Mouse (Mus musculus): ENCODE results near the gene Slc9b2.
A peak's percentile ranks its signal among the peaks of the same experiment; 100 is the strongest.

The Slc9b2 gene

DNA sequence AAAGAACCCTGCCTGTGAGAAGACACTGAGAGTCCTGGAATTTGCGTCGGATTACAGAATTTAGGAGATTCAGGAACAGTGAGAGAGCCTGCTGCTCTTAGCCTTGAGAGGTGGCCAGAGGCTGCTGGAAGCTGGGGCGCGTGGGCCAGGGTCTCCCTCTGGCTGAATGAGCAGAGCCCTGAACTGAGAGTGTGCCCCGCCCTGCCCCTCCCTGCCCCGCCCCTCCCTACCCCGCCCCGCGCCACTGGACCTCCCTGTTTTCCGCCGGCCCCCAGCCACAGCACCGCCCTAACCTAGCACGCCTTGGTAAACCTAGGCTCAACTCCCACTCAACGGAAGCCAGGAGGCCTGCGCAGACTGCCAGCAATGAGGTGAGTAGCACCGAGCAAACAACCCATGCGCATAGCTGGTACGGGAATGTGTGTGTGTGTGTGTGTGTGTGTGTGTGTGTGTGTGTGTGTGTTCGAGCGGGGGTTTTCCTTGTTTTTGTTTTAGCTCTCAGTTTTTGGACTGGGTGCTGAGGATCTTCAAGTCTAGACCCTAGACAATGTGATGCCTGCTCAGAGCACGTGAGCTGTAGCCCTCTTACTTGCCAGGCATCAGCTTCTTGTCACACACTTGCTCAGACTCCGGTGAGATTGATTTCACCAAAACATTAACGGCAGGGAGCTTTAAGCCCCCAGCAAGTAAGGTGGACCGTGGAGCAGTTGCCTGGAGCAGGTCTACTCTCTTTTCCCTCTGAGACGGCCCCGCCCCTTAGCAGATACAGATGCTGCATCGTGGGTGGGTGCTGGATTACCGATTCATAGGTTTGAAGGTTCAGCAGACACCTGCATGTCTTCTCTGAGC lies at the start of gene Slc9b2:
Gene Slc9b2 (plus strand): TSS at position 290 of the 849 bp plus-strand sequence.
- DNase-seq (ENCODE audit: low spot score), result no peak

DNA sequence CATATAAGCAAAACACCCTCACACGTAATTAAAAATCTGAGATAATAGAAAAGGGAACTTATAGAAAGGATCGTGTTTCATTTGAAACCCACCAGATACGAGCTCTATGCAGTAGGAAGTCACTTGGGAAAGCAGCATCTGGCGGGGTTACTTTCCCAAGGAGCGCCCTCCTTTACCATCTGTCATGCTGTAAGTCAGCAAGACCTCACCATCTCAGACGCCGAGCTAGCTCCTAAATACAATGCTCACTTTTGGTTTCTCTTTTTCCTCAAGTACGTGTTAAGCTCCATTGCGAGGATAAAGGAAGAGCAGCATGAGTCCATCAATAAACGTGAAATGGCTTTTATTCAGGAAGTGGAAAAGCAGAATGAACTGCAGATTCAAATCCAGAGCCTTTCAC lies 48.6 kb upstream of the Slc9b2 start:
- no peak for DNase-seq (ENCODE audit: low spot score)

DNA sequence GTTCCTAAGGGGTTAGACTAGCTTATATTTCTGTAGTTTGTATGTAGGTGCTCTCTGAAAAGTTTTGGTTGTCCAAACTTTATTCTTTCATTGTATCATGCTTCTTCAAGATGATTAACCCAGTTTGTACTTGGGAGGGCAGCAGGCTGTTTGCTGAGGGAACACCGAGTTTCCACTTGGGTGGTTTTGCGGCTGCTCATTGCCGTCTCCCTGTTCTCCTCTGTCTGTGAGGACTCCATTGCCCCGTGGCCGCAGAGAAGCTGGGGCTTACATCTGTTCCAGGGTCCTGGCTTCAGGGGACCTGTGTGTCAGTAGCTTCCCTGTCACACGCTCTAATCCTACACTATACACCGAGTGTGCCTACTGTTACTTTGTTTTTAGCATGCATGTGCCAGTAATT lies 47.3 kb upstream of the Slc9b2 start:
- no peak for DNase-seq (ENCODE audit: low spot score)

DNA sequence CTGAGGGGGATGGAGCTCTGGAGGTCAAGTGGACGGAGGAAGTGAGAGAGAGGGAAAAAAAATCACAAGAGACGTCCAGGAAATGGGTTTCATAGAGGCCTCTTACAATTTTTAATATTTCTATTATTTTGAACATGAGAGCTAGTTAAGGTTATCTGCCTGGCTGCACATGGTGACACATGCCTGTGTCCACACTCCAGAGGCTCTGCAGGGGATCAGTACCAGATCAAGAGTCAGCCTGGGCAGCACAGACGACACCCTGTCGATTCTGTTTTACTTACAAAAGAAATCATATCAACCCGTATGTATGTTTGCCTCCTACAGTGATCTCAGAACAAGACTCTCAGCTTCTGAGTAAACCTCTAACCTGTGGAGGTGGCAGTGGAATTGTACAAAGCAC lies 38.9 kb upstream of the Slc9b2 start:
- DNase-seq (ENCODE audit: low spot score), result no peak

DNA sequence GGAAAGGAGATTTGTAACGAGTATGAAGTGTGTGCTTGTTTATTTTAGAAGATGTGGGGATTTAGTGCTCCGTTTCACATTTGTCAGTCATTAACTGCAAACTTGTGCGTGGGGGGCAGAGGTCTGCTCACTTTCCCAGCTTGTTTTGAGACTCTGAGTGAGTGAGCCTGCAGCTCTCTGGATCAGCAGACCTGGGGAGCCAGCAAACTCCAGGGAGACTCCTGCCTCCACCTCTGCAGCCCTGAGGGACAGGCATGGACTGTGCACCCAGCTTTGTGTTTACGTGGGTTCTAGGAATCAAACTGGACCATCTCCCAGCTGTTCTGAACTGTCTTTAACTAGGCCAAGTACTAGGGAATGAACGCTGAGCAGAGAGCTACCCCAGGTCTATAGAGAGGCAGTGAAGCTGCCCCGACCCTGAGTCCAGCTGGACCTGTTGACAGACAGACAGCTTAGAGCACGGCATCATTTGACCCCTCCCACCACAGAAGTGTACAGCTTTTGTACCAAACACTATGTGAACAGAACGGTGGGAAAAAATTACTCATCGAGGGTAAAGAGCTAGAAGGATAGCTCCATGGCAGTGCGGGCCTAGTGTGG lies 38.0 kb upstream of the Slc9b2 start:
- no peak for DNase-seq (ENCODE audit: low spot score)

DNA sequence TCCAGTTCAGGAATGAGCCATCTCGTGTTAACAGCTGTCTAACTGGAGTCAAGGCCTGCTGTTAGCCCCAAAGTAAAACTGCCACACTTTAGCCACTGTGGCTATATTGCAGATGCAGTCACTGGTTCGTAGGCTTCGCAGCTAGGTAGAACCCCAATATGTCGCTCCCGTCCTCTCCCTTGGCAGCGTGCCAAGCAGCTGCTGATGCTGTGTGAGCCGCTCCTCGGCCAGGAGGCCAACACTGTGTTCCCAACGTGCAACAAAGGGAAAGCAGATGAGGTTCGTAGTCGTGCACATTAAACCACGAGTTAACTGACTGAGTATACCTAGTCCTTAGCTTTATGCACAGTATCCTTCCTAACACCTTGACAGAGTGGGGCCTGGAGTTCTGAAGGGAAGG lies 34.9 kb upstream of the Slc9b2 start:
- no peak for DNase-seq (ENCODE audit: low spot score)

DNA sequence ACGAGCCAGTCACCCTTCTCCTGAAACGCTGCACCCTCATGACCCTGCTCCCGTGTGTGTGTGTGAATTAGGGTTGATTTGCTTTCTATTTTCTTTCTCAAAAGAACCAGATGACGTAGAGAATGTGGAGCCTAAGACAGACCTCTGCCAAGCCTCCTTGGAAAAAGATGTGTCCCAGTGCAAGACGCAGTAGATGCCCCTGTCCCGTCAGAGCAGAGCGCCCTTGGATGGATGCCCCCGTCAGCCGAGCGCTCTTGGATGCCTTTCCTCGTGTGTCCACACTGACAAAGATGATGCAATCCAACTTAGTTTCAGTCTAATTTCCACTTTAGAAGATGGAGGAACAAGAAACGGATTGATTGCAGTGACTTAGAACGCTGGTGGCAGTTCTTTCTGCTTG lies 34.5 kb upstream of the Slc9b2 start:
- no peak for DNase-seq (ENCODE audit: low spot score)

DNA sequence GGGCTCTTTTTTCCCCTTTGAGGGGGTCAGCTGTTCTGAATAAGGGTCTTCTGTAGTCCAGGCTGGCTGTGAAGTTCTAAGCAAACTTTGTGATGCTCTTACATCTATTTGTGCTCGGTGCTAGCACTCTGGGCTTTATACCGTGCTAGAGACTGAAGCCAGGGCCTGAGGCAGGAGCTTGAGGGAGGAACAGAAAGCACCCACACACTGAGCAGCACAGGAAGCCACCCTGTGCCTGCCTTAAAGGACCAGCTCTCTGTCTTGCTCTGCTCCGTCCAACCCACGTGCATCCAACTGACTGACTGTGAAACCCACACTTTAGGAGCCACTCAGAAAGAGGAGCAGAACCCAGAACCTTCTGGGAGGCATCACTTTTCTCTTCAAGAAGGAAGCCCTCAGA lies 27.3 kb upstream of the Slc9b2 start:
- no peak for DNase-seq (ENCODE audit: low spot score)

DNA sequence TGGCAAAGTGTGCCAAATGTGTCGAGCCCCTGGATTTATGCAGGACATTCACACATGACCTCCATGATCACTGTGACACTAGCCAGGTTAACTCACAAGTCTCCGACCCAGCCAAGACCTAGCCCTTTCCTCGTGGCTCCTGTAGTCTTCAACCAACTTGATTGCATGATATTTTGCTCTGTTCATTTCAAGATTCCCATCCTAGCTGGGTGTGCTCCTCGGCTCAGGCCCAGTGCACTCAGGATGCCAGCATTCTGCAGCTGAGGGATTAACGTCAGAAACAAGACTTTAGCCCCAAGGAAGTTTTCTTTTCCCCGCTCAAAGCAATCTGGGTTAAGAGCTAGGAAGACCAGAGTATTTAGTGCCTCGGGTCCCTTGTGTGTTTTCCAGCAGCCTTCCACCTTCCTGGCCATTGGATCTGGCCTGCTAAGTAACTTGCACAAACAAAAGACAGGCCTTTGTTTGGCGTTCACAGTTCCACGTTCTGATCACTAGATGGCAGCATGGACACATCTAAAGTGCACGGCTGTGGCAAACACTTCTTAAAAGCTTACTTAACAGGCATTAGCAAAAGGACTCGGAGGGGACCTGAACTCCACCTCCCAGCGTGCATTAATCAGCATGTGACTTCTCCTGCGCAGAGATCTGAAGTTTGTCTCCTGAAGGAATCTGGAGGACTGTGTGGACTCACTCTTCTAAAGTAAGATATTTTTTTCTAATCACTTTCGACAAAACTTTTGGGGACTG lies 26.7 kb upstream of the Slc9b2 start, which contains the start of gene Bdh2:
Gene Bdh2 (plus strand): TSS at position 553 of the 747 bp plus-strand sequence.
- peak; percentile 93 for DNase-seq (ENCODE audit: low spot score)

DNA sequence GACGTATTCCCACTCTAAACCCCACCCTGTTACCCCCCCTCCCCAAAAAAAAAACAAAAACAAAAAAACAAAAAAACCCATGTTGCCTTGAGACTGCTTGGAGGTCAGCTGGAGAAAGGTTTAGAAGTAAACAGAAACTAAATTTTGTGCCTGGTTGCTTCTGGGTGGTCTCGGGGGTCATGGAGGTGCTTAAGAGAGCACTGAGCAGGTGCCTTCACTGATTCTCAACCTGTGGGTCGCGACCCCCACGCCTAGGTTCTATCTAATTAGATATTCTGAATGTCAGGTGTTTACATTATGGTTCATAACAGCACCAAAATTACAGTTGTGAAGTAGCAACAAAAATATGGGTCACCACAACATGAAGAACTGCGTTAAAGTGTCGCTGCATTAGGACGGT lies 25.8 kb upstream of the Slc9b2 start:
- no peak for DNase-seq (ENCODE audit: low spot score)

DNA sequence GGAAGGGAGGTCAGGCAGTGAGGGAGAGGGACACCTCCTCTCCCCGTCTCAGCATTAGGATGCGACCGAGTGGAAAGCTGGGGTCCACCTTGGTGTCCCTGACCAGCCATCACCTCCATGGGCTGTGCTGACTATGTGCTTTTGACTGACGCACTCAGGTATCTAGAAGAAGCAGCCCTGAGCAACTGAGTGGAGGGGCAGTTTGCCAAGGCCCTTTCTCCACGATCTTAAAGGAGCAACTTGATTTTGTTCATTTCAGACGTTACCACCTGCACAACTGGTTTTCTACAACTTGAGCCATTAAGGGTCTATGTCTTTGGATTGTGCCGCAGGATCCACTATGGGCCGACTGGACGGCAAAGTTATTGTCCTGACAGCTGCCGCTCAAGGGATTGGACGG lies 22.2 kb upstream of the Slc9b2 start:
- DNase-seq (ENCODE audit: low spot score), result no peak

DNA sequence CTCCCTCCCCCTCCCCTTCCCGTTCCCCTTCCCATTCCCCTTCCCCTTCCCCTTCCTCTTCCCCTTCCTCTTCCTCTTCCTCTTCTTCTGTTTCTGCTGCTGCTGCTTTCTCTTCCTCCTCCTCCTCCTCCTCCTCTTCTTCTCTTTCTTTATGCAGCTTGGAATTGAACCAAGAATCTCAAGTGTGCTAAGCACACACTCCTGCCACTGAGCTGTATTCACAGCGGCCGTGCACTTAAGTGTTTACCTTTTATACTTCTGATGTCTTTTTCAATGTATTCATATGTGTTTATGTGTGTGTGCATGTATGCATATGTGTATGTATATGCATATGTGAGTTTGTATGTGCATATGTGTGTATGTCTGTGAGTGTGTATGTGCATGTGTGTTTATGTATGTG lies 21.7 kb upstream of the Slc9b2 start:
- DNase-seq (ENCODE audit: low spot score), result no peak

DNA sequence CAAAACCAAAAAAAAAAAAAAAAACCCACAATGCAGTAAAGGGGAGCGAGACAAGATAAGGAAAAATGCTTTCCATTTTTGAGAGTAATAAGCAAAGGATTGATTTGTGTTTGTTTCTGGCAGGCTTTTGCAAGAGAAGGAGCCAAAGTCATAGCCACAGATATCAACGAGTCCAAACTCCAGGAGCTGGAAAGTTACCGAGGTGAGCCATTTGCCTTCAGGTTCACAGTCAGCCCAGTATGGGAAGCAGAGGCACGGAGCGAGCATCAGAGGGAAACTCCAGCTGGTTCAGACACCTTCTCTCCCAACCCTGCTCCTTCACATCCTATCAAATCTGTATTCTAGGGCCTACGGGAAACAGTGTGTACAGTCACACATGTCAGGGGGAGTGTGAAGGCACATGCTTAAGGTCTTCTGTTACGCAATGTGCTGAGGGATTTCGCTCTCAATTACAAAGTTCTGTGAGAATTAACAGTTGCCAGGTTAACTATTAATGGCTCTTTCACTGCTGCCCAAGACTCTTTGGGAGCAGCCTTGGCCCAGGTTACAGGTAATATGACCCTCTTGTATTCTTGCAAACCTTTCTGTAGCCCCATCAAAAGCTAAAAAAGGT lies 19.3 kb upstream of the Slc9b2 start:
- DNase-seq (ENCODE audit: low spot score), result no peak

DNA sequence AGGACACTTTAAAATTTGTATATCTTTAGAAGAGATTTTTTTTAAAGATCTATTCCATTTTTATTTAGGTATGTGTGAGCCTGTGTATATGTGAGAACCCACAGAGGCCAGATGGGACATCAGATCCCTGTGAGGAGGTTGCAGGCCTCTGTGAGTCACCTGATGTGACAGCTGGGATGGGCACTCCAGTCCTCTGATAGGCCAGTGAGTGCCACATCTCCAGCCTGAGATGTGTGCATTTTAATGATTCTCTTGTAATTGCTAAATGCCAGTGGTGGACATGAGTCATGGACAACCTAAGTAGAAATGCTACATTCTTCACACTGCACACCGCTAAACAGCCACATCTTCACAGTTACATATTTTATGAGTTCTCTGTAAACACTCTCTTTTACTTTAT lies 18.4 kb upstream of the Slc9b2 start:
- no peak for DNase-seq (ENCODE audit: low spot score)

DNA sequence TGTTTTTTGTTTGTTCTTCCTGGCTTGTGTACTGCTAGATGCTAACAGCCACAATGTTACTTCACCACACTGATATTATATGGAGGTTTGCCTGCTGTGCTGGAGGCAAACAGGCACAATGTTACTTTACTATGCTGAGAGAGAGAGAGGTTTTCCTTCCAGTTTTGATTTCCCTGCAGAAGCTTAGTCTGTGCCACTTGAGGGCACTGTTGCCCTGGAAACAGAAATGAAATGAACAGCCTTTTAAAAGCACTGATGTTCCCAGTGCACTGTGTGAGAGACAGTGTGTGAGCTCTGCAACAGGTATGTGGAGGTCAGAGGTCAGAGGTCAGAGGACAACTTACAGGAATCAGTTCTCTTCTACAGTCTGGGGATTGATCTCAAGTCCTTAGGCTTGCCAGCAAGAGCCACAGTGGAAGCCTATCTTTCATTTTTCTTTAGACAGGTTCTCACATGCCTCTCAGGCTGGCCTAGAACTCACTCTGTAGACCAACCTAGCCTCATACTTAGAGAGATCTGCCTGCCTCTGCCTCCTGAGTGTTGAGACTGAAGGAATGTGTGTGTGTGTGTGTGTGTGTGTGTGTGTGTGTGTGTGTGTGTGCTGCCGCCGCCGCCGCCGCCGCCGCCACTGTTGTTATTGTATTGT lies 17.1 kb upstream of the Slc9b2 start:
- peak; percentile 89 for DNase-seq (ENCODE audit: low spot score)

DNA sequence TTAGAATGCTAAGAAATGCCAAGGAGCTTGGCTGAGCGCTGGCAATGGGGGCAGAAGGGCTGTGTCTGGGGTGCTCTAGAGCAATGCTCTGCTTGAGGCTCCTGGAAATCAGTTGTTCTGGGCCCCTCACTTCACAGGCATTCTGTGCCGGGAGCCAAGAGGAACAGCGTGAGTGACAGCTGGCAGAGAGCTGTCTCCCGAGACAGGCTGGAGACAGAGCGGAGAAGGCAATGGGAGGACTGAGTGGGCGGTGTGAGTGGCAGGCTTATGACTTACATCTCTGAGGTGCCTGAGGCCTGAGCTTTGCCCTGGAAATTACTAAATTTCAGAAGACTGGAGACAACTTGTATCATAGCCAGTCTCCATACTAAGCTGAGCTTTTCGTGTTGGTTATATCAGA lies 13.8 kb upstream of the Slc9b2 start:
- peak; percentile 61 for DNase-seq (ENCODE audit: low spot score)

DNA sequence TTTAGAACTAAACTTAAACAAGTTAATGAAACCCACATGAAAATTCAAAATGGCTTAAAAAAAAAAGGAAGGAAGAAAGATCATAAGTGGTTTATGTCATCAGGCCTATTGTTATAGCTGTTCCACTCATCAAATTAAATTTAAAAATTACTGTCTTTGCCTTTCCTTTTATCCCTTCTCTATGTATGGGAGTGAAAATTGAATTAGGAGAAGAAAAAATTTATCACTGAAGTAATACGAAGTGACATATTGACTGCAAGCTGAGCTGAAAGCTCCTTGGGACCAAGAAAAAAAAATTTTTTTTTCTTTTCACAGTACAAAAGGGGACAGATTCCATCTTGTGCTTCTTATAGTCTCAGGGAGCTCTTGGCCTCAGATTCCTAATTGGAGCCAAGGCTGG lies 11.9 kb upstream of the Slc9b2 start:
- no peak for DNase-seq (ENCODE audit: low spot score)

DNA sequence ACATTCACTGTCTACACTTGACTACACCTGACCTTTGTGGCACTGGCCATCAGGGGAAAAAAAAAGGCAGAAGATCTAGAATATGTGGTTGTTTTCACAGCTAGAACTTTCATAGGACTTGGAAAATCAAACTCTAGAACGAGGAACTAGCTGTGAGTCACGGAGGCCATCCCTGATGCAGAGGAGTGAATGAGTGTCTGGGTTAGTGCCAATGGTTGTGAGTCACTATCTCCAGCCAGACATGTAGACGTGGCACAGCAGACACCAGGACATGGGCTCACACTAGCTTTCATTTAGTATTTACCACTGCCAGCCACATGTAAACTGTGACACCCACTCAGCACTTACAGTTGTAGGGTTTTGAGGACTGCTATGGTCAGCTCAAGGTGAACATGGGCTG lies 8.9 kb upstream of the Slc9b2 start:
- peak; percentile 70 for DNase-seq (ENCODE audit: low spot score)

DNA sequence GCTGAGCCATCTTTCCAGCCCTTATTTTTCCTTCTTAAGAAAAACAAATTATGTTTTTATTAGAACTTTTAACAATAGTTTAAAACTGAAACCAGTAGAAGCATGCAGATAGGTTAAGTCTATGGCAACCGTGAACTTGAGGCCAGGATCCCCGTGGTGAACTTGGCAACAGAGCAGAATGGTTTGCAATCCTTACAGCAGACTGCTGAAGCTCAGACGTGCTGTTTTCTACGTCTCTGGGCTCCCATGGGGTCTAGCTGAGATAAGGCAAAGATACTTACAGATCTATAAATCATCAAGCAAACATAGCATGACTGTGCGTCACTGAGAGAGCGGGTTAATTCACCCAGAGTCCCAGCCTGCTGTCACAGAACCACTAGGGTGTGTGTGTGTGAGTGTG lies 7.4 kb upstream of the Slc9b2 start:
- DNase-seq (ENCODE audit: low spot score), result peak; percentile 43

DNA sequence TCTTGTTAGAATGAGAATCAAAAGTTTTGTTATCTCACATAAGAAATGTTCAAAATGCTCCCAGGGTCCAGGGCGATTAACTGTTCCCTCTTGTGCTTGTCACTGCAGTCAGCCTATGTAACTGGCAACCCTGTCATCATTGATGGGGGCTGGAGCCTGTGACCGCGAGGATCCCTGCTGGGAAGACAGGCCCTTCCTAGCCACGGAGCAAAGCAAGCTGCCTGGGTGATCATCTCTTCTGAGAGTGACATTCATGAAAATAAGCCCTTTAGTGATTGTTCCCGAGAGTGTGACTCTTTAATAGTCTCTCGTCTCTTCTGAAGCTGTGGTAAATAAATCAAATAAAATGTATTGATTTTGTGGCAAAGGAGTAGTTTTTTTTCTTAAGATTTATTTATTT lies 3.4 kb upstream of the Slc9b2 start:
- DNase-seq (ENCODE audit: low spot score), result no peak

DNA sequence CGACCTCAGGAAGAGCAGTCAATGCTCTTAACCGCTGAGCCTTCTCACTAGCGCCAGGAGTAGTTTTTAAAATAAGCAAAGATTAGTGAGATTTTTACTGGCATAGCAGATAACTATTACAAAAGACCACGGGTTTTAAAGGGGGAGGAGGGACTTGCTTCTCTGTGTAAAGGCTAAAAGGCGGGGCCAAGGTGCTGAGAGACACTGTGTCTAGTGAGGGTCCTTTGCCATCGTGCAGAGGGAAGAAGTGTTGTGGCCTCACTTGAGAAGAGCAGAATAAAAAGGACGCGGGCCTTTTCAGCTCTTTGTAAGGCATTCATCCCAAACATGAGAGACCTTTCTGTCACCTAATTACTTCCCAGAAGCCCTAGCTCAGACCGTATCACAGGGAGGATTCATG lies 2.9 kb upstream of the Slc9b2 start:
- peak; percentile 18 for DNase-seq (ENCODE audit: low spot score)

DNA sequence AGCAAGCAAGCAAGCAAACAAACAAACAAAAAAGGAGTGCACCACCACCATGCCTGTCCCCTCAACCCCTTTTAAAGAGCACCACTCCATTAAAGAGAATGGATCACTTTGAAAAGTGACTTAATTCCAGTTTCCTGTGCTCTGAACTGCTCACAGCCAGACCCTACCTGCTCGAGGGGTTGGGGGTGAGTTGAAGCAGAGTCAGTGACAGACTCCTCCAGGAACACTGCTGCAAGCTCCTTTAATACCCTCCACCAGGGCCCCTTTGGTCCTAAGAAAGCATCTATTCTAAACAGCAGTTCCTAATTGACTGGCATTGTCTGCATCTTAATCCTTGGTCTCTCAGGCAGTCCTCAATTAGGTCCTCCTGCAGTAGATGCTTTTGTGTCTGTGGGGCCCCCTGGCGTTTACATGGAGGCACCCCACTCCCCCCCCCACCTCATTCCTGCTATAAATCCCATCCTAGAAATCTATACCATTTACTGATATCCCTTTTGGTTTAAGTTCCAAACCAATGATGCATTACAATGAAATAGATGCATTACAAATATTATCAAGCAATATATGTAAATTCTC lies 5.5 kb downstream of the Slc9b2 start:
- DNase-seq (ENCODE audit: low spot score), result no peak

Measured in adipocyte (in vitro differentiated cells).